ENCODE assay signal across 23 mouse cellular contexts in the genomic region with DNA sequence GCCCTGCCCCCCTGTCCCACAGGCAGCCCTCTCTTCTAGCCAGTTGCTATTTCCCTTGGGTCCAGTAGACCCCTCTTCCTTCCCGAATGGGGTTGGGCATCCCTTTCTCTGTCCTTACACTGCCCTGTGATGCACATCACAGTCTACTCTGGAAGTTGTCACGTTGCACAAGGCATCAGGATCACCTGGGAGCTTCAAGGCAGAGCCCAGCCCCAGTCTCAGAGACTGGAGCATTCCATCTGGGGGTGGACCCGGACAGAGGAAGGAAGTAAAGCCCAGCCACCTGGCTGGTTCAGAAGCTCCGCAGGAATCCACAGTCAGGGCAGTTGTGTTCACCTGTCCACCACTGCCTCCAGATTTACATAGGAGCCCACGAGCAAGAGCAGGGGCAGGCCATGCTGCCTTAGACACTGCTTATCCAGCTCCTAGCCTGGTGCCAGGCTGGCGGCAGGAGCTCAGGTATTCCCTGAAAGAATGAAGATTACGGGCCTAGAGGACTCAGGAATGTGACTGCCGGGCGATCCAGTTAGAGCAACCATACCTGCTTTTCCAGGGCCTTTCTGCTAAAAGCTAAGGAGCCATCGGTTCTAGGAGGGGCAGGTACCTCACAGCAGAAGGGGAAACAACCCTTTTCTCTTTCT. TPM values are rescaled to one million over a fixed set of nuclear protein-coding genes. Genes with fewer than 3 reads are reported as not detected.
DNase-seq lines count a peak whose midpoint lies in the region; ATAC-seq and TF ChIP-seq lines count a peak whose summit lies in the region.
"Had no signal": no experiment of that assay in that cellular context is flagged by ENCODE, and none has a peak within 500 bp of the region (broad histone marks: within the 10 kb centered on the region; RNA-seq: fewer than 3 reads in every experiment).

No protein-coding gene starts in this region.

- no peaks in the 10 kb centered on the region for H3K27me3 ChIP-seq in ES-Bruce4 (ENCODE audit: control insufficient read depth, insufficient read depth, low read length, poor library complexity, severe bottlenecking)
- H3K27me3 ChIP-seq: CH12.LX; forebrain, embryonic 12.5 days; heart, embryonic 12.5 days had no signal

- 72% methylated on average over 10 of the region's 10 CpGs for WGBS in lung, adult 2 months

- no peak for TF ChIP-seq CTCF in lung, adult 2 months (IDR thresholded peaks at IDR 0.05; ENCODE audit: insufficient read depth, low read length)
- no peak for TF ChIP-seq CTCF in ES-Bruce4 (IDR thresholded peaks at IDR 0.05; ENCODE audit: low read depth, low read length)

- peak overlapping the region; percentile 41 for H3K27ac ChIP-seq in ES-Bruce4 (ENCODE audit: insufficient read depth, low read length)
- H3K27ac ChIP-seq: forebrain, embryonic 12.5 days; hindbrain, embryonic 10.5 days; hindbrain, embryonic 14.5 days had no signal

- peaks cover under 1% of the 10 kb centered on the region; the same call in 1 of the 2 replicates for H3K4me1 ChIP-seq in lung, adult 2 months (ENCODE audit: control insufficient read depth, insufficient read depth, low read length)
- no peaks in the 10 kb centered on the region for H3K4me1 ChIP-seq in ES-Bruce4 (ENCODE audit: control insufficient read depth, insufficient read depth, low read length)

- H3K9me3 ChIP-seq in ES-Bruce4 (replicated peaks; ENCODE audit: control insufficient read depth, insufficient read depth, low read length, poor library complexity, severe bottlenecking): no peaks in the 10 kb centered on the region
- H3K9me3 ChIP-seq: forebrain, embryonic 12.5 days; heart, embryonic 12.5 days; hindbrain, embryonic 10.5 days had no signal

- 0 out of 2 replicates have a peak overlapping the region, but pooled peaks have one; percentile 13 for H3K9ac ChIP-seq in ES-Bruce4 (ENCODE audit: low read depth, poor library complexity, severe bottlenecking)
- H3K9ac ChIP-seq: forebrain, embryonic 12.5 days; forebrain, postnatal 0 days; heart, embryonic 12.5 days; hindbrain, embryonic 14.5 days had no signal

- DNase-seq in lung, adult 2 months: peak; percentile 14
- DNase-seq in lung, adult 18-20 months: no peak
- DNase-seq in ZHBTc4 (ENCODE audit: low read depth, low spot score): peak; percentile 49
- no peak for DNase-seq in cerebellum, adult 11-12 months
- DNase-seq: adrenal gland, adult 2 months; adrenal gland, postnatal 25 days; cerebellum, adult 2 months; cerebellum, postnatal 10 days; forebrain, postnatal 0 days; gastrocnemius, postnatal 14 days had no signal

- H3K4me3 ChIP-seq in lung, adult 2 months (replicated peaks; ENCODE audit: extremely low read depth, low read depth, low read length): no peak overlapping the region
- peak overlapping the region; percentile 6 for H3K4me3 ChIP-seq in ES-Bruce4 (ENCODE audit: low read depth, low read length)
- H3K4me3 ChIP-seq: forebrain, embryonic 12.5 days; heart, embryonic 12.5 days; hindbrain, embryonic 10.5 days had no signal

- TF ChIP-seq EP300 in ES-Bruce4 (IDR thresholded peaks at IDR 0.05; ENCODE audit: insufficient read depth, low read depth, low read length): 0 out of 2 replicates have a peak, but pooled peaks have one; percentile 10

- ATAC-seq in megakaryocyte progenitor cell, adult 5-6 weeks (replicated peaks; ENCODE audit: poor library complexity): no peak
- ATAC-seq: forebrain, postnatal 0 days had no signal

- H3K36me3 ChIP-seq in ES-Bruce4 (ENCODE audit: control insufficient read depth, insufficient read depth, low read length, poor library complexity, severe bottlenecking): peaks cover 41% of the 10 kb centered on the region

- no peak for TF ChIP-seq POLR2A in lung, adult 2 months (IDR thresholded peaks at IDR 0.05; ENCODE audit: borderline replicate concordance, extremely low read depth, low read depth, low read length)
- no peak for TF ChIP-seq POLR2A in ES-Bruce4 (IDR thresholded peaks at IDR 0.05; ENCODE audit: insufficient read depth, low read length)

RNA-seq across cellular contexts. Expression of gene Pet117, which starts 6.4 kb away (rescaled TPM):
- not detected in 2 replicates for polyA plus RNA-seq in lung, adult 2 months (2012; rRNA removed)
- 8.6 and 9.1 TPM in 2 replicates for polyA plus RNA-seq in ES-Bruce4 (2011; ENCODE audit: insufficient read depth, insufficient read length, low read depth, missing spikeins)
- total RNA-seq in megakaryocyte progenitor cell, adult 5-6 weeks (2015): not detected in 2 replicates
- total RNA-seq in megakaryocyte progenitor cell, adult 5-6 weeks (2017): 12.3 TPM in 1 of 2 replicates, not detected in the other
- total RNA-seq: CH12.LX; forebrain, postnatal 0 days; granulocyte monocyte progenitor cell, adult 5-6 weeks; MEL had no signal
- polyA plus RNA-seq: adrenal gland, adult 2 months; cerebellum, adult 2 months; embryonic facial prominence, embryonic 11.5 days had no signal

RNA-seq across cellular contexts. Expression of gene Kat14, which starts 6.4 kb away (rescaled TPM):
- polyA plus RNA-seq in lung, adult 2 months (2012; rRNA removed): 22.0 and 28.6 TPM in 2 replicates
- polyA plus RNA-seq in ES-Bruce4 (2011; ENCODE audit: insufficient read depth, insufficient read length, low read depth, missing spikeins): 40.4 and 42.9 TPM in 2 replicates
- 44.7 and 63.4 TPM in 2 replicates for total RNA-seq in megakaryocyte progenitor cell, adult 5-6 weeks (2015)
- 34.4 and 38.1 TPM in 2 replicates for total RNA-seq in megakaryocyte progenitor cell, adult 5-6 weeks (2017)

RNA-seq across cellular contexts. Expression of gene Ovol2, which starts 43.2 kb away (rescaled TPM):
- polyA plus RNA-seq in lung, adult 2 months (2012; rRNA removed): 6.7 and 7.4 TPM in 2 replicates
- 10.6 and 11.1 TPM in 2 replicates for polyA plus RNA-seq in ES-Bruce4 (2011; ENCODE audit: insufficient read depth, insufficient read length, low read depth, missing spikeins)
- total RNA-seq in megakaryocyte progenitor cell, adult 5-6 weeks (2015): not detected in 2 replicates
- total RNA-seq in megakaryocyte progenitor cell, adult 5-6 weeks (2017): not detected in 2 replicates
- total RNA-seq: adrenal gland, adult 2 months; adrenal gland, postnatal 25 days; CH12.LX; forebrain, postnatal 0 days; gastrocnemius, adult 18-20 months; gastrocnemius, postnatal 14 days; granulocyte monocyte progenitor cell, adult 5-6 weeks; heart, adult 8-10 months; heart, postnatal 25 days; MEL had no signal
- polyA plus RNA-seq: adrenal gland, adult 2 months; cerebellum, adult 2 months; hindbrain, embryonic 14.5 days had no signal

Comparison
In these comparisons a context has a peak if more than half of its experiments do, and no peak if none do; other contexts are left out.
1. DNase-seq: peak in lung, adult 2 months (single experiment) and ZHBTc4 (single experiment); none in lung, adult 18-20 months (0 of 2) and cerebellum, adult 11-12 months (single experiment).